Mouse (Mus musculus): ENCODE data around the gene Paqr7.

- no peak for TF ChIP-seq CTCF (conservative IDR thresholded peaks at IDR 0.05; ENCODE audit: insufficient read depth, insufficient read length, low read depth, low read length)
- no peak for TF ChIP-seq POLR2A (IDR thresholded peaks at IDR 0.05; ENCODE audit: low read depth, low read length)
Observed at GRCm38 (mm10) chr4:134484231-134484630, 12.3 kb upstream of the Paqr7 start.

Measured in kidney, adult 2 months (tissue).